In genomic region chr1:120601253-120601836, GRCm38 (mm10) we compare ENCODE assay signal across 15 mouse cellular contexts. TPM values are rescaled to one million over a fixed set of nuclear protein-coding genes. Genes with fewer than 3 reads are reported as not detected.
DNase-seq lines count a peak whose midpoint lies in the region; ATAC-seq and TF ChIP-seq lines count a peak whose summit lies in the region.
"Had no signal": no experiment of that assay in that cellular context is flagged by ENCODE, and none has a peak within 500 bp of the region (broad histone marks: within the 10 kb centered on the region; RNA-seq: fewer than 3 reads in every experiment).

No protein-coding gene starts in this region.

- peaks cover 100% of the 10 kb centered on the region for H3K27me3 ChIP-seq in embryonic facial prominence, embryonic 10.5 days (replicated peaks; ENCODE audit: low read depth, poor library complexity, severe bottlenecking)
- H3K27me3 ChIP-seq in hindbrain, postnatal 0 days (ENCODE audit: insufficient read depth, low read length): peaks cover 59% of the 10 kb centered on the region
- H3K27me3 ChIP-seq in midbrain, embryonic 15.5 days (replicated peaks): peaks cover 57% of the 10 kb centered on the region

- DNase-seq in cerebellum, postnatal 10 days: peak; percentile 33 to 46
- DNase-seq in cerebellum, adult 8-10 months: no peak
- peak; percentile 58 for DNase-seq in embryonic facial prominence, embryonic 10.5 days (ENCODE audit: low spot score)
- peak; percentile 7 for DNase-seq in hindbrain, postnatal 0 days (ENCODE audit: low spot score)
- DNase-seq in adrenal gland, adult 2 months: no peak
- DNase-seq in lung, postnatal 4 days: no peak
- DNase-seq: liver, embryonic 13.5 days; lung, postnatal 36 days; right cerebral cortex, postnatal 25 days; thymus, postnatal 14 days had no signal

- under 1% methylated on average over 16 of the region's 16 CpGs for WGBS in embryonic facial prominence, embryonic 10.5 days
- 3% methylated on average over 16 of the region's 16 CpGs for WGBS in hindbrain, postnatal 0 days
- 2% methylated on average over 16 of the region's 16 CpGs for WGBS in midbrain, embryonic 15.5 days

- no peak for TF ChIP-seq CTCF in hindbrain, postnatal 0 days (IDR thresholded peaks at IDR 0.05; ENCODE audit: low read depth)

- no peak overlapping the region for H3K9ac ChIP-seq in hindbrain, postnatal 0 days (replicated peaks; ENCODE audit: low read length)
- H3K9ac ChIP-seq in midbrain, embryonic 15.5 days: no peak overlapping the region; the same call in 1 of the 2 replicates
- H3K9ac ChIP-seq: liver, embryonic 13.5 days had no signal

- H3K4me3 ChIP-seq in embryonic facial prominence, embryonic 10.5 days: no peak overlapping the region
- peak overlapping the region; percentile 53 for H3K4me3 ChIP-seq in hindbrain, postnatal 0 days (ENCODE audit: low read length)
- peak overlapping the region; percentile 49 for H3K4me3 ChIP-seq in midbrain, embryonic 15.5 days
- H3K4me3 ChIP-seq: left cerebral cortex, adult 2 months had no signal

- H3K9me3 ChIP-seq in embryonic facial prominence, embryonic 10.5 days: no peaks in the 10 kb centered on the region
- H3K9me3 ChIP-seq in hindbrain, postnatal 0 days (ENCODE audit: low read length): no peaks in the 10 kb centered on the region
- H3K9me3 ChIP-seq in midbrain, embryonic 15.5 days: no peaks in the 10 kb centered on the region
- H3K9me3 ChIP-seq: liver, embryonic 13.5 days had no signal

- peak overlapping the region; percentile 62 for H3K4me2 ChIP-seq in hindbrain, postnatal 0 days (ENCODE audit: low read depth, low read length)
- peak overlapping the region; percentile 67 for H3K4me2 ChIP-seq in midbrain, embryonic 15.5 days

- peaks cover 30% of the 10 kb centered on the region for H3K4me1 ChIP-seq in embryonic facial prominence, embryonic 10.5 days
- H3K4me1 ChIP-seq in hindbrain, postnatal 0 days (ENCODE audit: insufficient read depth, low read length): no peaks in the 10 kb centered on the region
- peaks cover 31% of the 10 kb centered on the region for H3K4me1 ChIP-seq in midbrain, embryonic 15.5 days

- ATAC-seq in hindbrain, postnatal 0 days: no peak
- no peak for ATAC-seq in midbrain, embryonic 15.5 days (replicated peaks)
- no peak for ATAC-seq in granulocyte monocyte progenitor cell, adult 5-6 weeks (replicated peaks; ENCODE audit: poor library complexity, severe bottlenecking)
- ATAC-seq: intestine, embryonic 16.5 days had no signal

- no peaks in the 10 kb centered on the region for H3K36me3 ChIP-seq in embryonic facial prominence, embryonic 10.5 days (replicated peaks)
- no peaks in the 10 kb centered on the region for H3K36me3 ChIP-seq in hindbrain, postnatal 0 days (ENCODE audit: insufficient read depth, low read length)
- no peaks in the 10 kb centered on the region for H3K36me3 ChIP-seq in midbrain, embryonic 15.5 days (replicated peaks)
- H3K36me3 ChIP-seq: liver, embryonic 13.5 days had no signal

- H3K27ac ChIP-seq in embryonic facial prominence, embryonic 10.5 days (replicated peaks): no peak overlapping the region
- peak overlapping the region; percentile 48; the same call in 1 of the 2 replicates for H3K27ac ChIP-seq in hindbrain, postnatal 0 days
- H3K27ac ChIP-seq in midbrain, embryonic 15.5 days: peak overlapping the region; percentile 68
- H3K27ac ChIP-seq: left cerebral cortex, adult 2 months; liver, embryonic 13.5 days had no signal

RNA-seq across cellular contexts. Expression of gene En1, which starts 0.9 kb away (rescaled TPM):
- polyA plus RNA-seq in embryonic facial prominence, embryonic 10.5 days (2016; fragmentation: Nextera tagmentation; extraction: Ambion mirVana): 0.30 and 0.47 TPM in 2 replicates
- 13.0 and 13.2 TPM in 2 replicates for total RNA-seq in hindbrain, postnatal 0 days (2014; rRNA removed)
- 6.3 and 6.9 TPM in 2 replicates for polyA plus RNA-seq in hindbrain, postnatal 0 days (2015; fragmentation: Nextera tagmentation; extraction: Ambion mirVana)
- 9.3 and 12.5 TPM in 2 replicates for polyA plus RNA-seq in midbrain, embryonic 15.5 days (2015; fragmentation: Nextera tagmentation; extraction: Ambion mirVana)
- not detected for total RNA-seq in adrenal gland, adult 2 months (2021)
- 0.03 and 0.27 TPM in 2 replicates for polyA plus RNA-seq in adrenal gland, adult 2 months (2012; rRNA removed)
- not detected in 2 replicates for total RNA-seq in granulocyte monocyte progenitor cell, adult 5-6 weeks (2014; fragmentation: Nextera tagmentation)
- total RNA-seq in granulocyte monocyte progenitor cell, adult 5-6 weeks (2017): not detected in 2 replicates
- total RNA-seq: adrenal gland, postnatal 25 days; left cerebral cortex, adult 2 months had no signal
- polyA plus RNA-seq: intestine, embryonic 16.5 days; liver, embryonic 13.5 days had no signal

Comparison
In these comparisons a context has a peak if more than half of its experiments do, and no peak if none do; other contexts are left out.
1. DNase-seq: peak in cerebellum, postnatal 10 days (2 of 2), embryonic facial prominence, embryonic 10.5 days (single experiment) and hindbrain, postnatal 0 days (single experiment); none in cerebellum, adult 8-10 months (single experiment), adrenal gland, adult 2 months (single experiment) and lung, postnatal 4 days (0 of 2).